Mouse (Mus musculus) hindbrain, embryonic 11.5 days (tissue): ENCODE measurements around the gene Ube2v1. TPM values are rescaled to one million over a fixed set of nuclear protein-coding genes. Genes with fewer than 3 reads are reported as not detected.

ENCODE experiments used
- ATAC-seq: fragments of 200-750 bp; cut with Nextera tagmentation; 2 replicates; pipeline ENCODE4 v1.8.0; 2017; ENCODE audit warnings: mild to moderate bottlenecking, moderate TSS enrichment, moderate library complexity; ENCODE audit not compliant: low FRiP score
- DNase-seq: peaks from one replicate; pipeline ENCODE4 v3.0.0-alpha.2; 2015; ENCODE audit warnings: low spot score
- H3K27ac ChIP-seq: fragments of 300-500 bp; sonication (generic); 2 replicates; pipeline ENCODE4 v1.5.1; 2014; ENCODE audit warnings: mild to moderate bottlenecking, low read depth, low read length
- H3K27me3 ChIP-seq: fragments of 300-500 bp; sonication (generic); 2 replicates; pipeline ENCODE4 v1.6.1; 2014; ENCODE audit warnings: mild to moderate bottlenecking, low read length, moderate library complexity, mixed read lengths; ENCODE audit not compliant: control insufficient read depth, insufficient read depth
- H3K36me3 ChIP-seq: fragments of 300-500 bp; sonication (generic); 2 replicates; pipeline ENCODE4 v1.6.1; 2014; ENCODE audit warnings: mild to moderate bottlenecking, low read length, moderate library complexity, mixed read lengths; ENCODE audit not compliant: control insufficient read depth, insufficient read depth
- H3K4me1 ChIP-seq: fragments of 300-500 bp; sonication (generic); replicated peaks from 2 replicates; pipeline ENCODE4 v1.6.1; 2014; ENCODE audit warnings: low read length, mixed read lengths; ENCODE audit not compliant: control insufficient read depth, insufficient read depth
- H3K4me2 ChIP-seq: fragments of 300-500 bp; sonication (generic); replicated peaks from 2 replicates; pipeline ENCODE4 v1.6.1; 2014; ENCODE audit warnings: mild to moderate bottlenecking, low read depth, low read length
- H3K4me3 ChIP-seq: fragments of 300-500 bp; sonication (generic); 2 replicates; pipeline ENCODE4 v1.5.1; 2014; ENCODE audit warnings: low read depth, low read length
- H3K9ac ChIP-seq: fragments of 300-500 bp; sonication (generic); 2 replicates; pipeline ENCODE4 v1.6.1; 2014; ENCODE audit warnings: low read depth, low read length
- H3K9me3 ChIP-seq: fragments of 300-500 bp; sonication (generic); 2 replicates; pipeline ENCODE4 v1.6.1; 2016; ENCODE audit warnings: low read length; ENCODE audit not compliant: control insufficient read depth
- WGBS: fragments of 180-500 bp; shearing (Covaris S2); extraction: QIAGEN DNeasy Blood & Tissue Kit; methylation state at CpG from one replicate; pipeline ENCODE4 v1.1.7; 2014; 5-methylcytosine and 5-hydroxymethylcytosine counted together
- polyA plus RNA-seq: library from polyadenylated mRNA; unstranded; fragments of >200 nt; fragmentation: Nextera tagmentation; extraction: Ambion mirVana; gene quantifications from 2 replicates; pipeline ENCODE4 v1.2.1, GENCODE M21; 2014

The Ube2v1 gene
- polyA plus RNA-seq, 1 experiment from 2014 or later = 237 TPM

- ATAC-seq (no peak), DNase-seq (no peak)
- Histone ChIP-seq H3K27me3 (no peaks in the 10 kb centered on the region), H3K36me3 (no peaks in the 10 kb centered on the region), H3K27ac (no peak overlapping the region; the same call in 1 of the 2 replicates), H3K4me3 (no peak overlapping the region), H3K4me2 (no peak overlapping the region), H3K9ac (no peak overlapping the region), H3K9me3 (no peaks in the 10 kb centered on the region), H3K4me1 (no peaks in the 10 kb centered on the region; the same call in none of the 2 replicates)
- WGBS = 45% methylated on average over 10 of the region's 10 CpGs
Observed at GRCm38 (mm10) chr2:167583161-167583952, 48.5 kb downstream of the Ube2v1 start.

GRCm38 (mm10) chr2:167578521-167578920, 53.4 kb downstream of the Ube2v1 start:
- Histone ChIP-seq H3K4me3 (no peak overlapping the region), H3K9me3 (no peaks in the 10 kb centered on the region), H3K27me3 (no peaks in the 10 kb centered on the region), H3K27ac (no peak overlapping the region), H3K9ac (no peak overlapping the region), H3K4me1 (no peaks in the 10 kb centered on the region; the same call in 1 of the 2 replicates), H3K36me3 (no peaks in the 10 kb centered on the region), H3K4me2 (no peak overlapping the region)
- ATAC-seq = no peak
- 42% methylated on average over 5 of the region's 5 CpGs for WGBS
- no peak for DNase-seq

DNA sequence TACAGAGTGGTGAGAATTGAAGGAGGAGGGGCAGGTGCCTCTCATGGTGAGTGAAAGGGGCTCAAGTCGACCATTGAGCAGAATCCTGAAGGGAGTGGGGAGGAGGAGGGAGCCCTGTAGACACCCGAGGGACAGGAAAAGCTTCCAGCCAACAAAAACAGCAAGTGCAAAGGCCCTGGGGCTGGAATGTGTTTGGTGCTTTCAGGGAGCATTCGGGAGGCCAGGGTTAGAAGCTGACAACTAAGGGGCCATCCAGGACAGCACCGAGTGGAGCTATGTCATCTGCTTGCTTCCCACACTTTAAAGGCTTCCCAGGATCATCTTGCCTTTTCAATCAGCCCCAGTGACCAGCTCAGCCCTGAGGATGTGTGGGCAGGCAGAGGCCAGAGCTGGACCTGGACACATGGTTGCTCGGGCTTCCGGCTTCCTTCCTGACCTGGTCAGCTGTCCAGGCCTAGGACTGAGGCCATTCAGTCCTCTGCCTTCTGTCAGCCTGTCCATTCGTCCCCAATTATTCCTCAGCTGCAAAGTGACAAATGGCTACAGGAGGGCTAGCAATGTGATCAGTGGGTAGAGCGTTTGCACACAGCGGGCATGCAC, 54.6 kb downstream of the Ube2v1 start:
- WGBS = 75% methylated on average over 9 of the region's 9 CpGs
- H3K4me3 ChIP-seq = no peak overlapping the region
- H3K4me2 ChIP-seq = no peak overlapping the region
- ATAC-seq (no peak), DNase-seq (no peak)
- H3K27ac ChIP-seq = no peak overlapping the region
- H3K9me3 ChIP-seq = no peaks in the 10 kb centered on the region
- no peaks in the 10 kb centered on the region for H3K4me1 ChIP-seq
- no peak overlapping the region for H3K9ac ChIP-seq
- no peaks in the 10 kb centered on the region for H3K36me3 ChIP-seq
- no peaks in the 10 kb centered on the region for H3K27me3 ChIP-seq

DNA sequence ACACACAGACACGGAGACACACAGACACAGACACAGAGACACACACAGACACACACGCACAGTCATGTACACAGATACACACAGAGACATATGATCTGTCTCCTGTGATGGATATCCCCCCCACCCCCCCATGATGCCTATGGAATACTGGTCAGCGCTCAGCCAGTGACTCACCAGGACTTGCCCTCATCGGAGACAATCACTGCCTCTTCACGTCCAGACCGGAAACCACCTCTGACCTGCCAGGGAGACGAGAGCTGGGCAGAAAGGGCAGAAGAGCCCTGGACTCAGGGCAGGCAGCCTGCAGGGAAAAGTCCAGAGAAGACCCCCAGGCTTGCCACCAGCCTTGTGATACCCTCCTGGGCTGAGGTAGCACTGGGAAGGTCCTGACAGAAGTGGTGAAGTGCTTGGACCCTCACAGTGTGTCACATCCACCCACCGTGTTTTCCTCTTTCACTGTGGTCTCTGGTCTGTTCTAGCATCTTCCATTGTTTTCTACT, 55.7 kb downstream of the Ube2v1 start:
- 79% methylated on average over 8 of the region's 8 CpGs for WGBS

DNA sequence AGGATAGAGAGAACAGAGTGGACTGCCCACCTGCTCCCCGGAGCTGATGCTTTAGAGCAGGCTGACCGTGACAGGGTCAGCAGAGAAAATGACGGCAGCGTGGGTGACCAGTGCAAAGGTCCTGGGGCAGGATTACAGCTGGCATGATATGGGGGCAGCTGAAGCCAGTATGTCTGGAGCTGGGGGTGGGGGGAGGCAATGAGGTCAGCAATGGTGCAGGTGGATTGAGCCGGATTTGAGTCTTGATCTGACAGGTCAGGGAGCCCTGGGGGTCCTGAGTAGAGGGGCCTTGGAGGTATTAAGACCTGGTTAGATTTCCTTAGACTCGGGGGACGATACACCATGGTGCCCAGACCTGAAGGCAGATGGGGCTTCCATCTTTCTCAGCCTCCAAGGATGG, 56.3 kb downstream of the Ube2v1 start:
- no peak overlapping the region for H3K4me3 ChIP-seq
- no peak overlapping the region for H3K27ac ChIP-seq
- no peaks in the 10 kb centered on the region for H3K27me3 ChIP-seq
- DNase-seq = no peak
- no peak for ATAC-seq
- H3K36me3 ChIP-seq = no peaks in the 10 kb centered on the region
- no peak overlapping the region for H3K4me2 ChIP-seq
- H3K9ac ChIP-seq = no peak overlapping the region
- no peaks in the 10 kb centered on the region for H3K9me3 ChIP-seq
- WGBS = 85% methylated on average over 7 of the region's 7 CpGs
- H3K4me1 ChIP-seq = no peaks in the 10 kb centered on the region

More for the DNA sequence above, 55.7 kb downstream of the Ube2v1 start:
- ATAC-seq (no peak), DNase-seq (no peak)
- Histone ChIP-seq H3K4me1 (no peaks in the 10 kb centered on the region), H3K36me3 (no peaks in the 10 kb centered on the region), H3K27me3 (no peaks in the 10 kb centered on the region), H3K9ac (no peak overlapping the region), H3K9me3 (no peaks in the 10 kb centered on the region), H3K4me2 (no peak overlapping the region), H3K27ac (no peak overlapping the region), H3K4me3 (no peak overlapping the region)

DNA sequence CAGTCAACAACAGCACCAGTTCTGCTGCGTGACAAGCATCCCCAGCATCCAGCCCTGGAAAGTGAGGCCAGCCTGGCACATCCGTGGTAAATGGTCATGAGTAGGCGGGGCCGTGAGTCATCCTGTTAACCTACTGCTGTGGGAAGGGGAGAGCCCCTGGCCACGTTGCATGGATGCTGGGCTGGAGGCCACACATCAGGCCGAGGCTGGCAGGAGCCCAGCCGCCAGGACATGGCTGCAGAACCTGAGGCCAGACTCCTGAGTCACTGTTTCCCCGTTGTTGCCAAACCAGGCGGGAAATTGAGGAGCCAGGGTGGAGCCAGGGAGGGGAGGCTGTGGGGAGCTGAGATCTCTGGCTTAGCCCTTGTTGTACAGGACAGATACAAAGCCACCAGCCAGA, 57.1 kb downstream of the Ube2v1 start:
- no peak overlapping the region for H3K27ac ChIP-seq
- no peak overlapping the region for H3K4me2 ChIP-seq
- no peaks in the 10 kb centered on the region for H3K36me3 ChIP-seq
- H3K9me3 ChIP-seq = no peaks in the 10 kb centered on the region
- WGBS = 73% methylated on average over 9 of the region's 9 CpGs
- H3K4me1 ChIP-seq = no peaks in the 10 kb centered on the region
- no peaks in the 10 kb centered on the region for H3K27me3 ChIP-seq
- no peak for ATAC-seq
- no peak overlapping the region for H3K4me3 ChIP-seq
- H3K9ac ChIP-seq = no peak overlapping the region
- no peak for DNase-seq

DNA sequence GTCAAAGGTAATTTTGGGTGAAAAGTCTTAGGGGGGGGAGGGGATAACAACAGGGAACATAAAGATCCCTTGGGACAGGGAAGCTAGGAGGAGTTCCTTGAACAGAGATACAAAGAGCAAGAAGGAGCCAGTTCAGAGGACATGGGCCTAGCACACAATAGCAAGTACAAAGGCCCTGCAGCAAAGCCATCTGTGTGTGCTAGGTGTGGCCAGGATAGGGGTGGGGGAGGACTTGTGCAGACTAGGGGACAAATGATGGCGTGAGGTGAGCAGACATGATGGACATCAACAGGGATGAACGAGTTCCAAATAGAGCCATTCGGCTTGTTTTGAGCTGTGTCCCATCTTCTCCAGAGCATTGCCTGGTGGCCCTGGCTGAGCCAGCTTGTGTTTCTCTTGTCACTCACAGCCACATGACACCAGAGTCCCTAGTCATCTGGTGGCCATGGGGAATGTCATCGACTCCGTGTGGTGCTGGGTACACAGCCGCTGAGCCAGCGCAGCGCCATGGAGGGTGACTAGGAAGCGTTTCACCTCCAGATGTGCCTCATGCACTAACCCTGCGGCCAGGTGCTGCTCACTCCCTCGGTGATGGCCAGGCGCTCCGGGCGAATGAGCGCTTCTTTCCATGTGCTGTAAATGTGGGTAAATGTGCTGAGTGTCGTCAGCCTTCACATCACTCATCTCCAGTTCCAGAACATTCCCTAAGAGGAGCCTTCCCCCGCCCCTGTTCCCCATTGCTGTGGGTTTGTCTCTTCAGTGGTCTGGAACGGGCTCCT, 60.3 kb downstream of the Ube2v1 start:
- no peaks in the 10 kb centered on the region for H3K36me3 ChIP-seq
- H3K4me3 ChIP-seq = no peak overlapping the region
- ATAC-seq (no peak), DNase-seq (no peak)
- no peaks in the 10 kb centered on the region for H3K4me1 ChIP-seq
- no peak overlapping the region for H3K4me2 ChIP-seq
- no peaks in the 10 kb centered on the region for H3K27me3 ChIP-seq
- 81% methylated on average over 18 of the region's 18 CpGs for WGBS
- H3K9ac ChIP-seq = no peak overlapping the region
- H3K27ac ChIP-seq = no peak overlapping the region
- H3K9me3 ChIP-seq = no peaks in the 10 kb centered on the region

DNA sequence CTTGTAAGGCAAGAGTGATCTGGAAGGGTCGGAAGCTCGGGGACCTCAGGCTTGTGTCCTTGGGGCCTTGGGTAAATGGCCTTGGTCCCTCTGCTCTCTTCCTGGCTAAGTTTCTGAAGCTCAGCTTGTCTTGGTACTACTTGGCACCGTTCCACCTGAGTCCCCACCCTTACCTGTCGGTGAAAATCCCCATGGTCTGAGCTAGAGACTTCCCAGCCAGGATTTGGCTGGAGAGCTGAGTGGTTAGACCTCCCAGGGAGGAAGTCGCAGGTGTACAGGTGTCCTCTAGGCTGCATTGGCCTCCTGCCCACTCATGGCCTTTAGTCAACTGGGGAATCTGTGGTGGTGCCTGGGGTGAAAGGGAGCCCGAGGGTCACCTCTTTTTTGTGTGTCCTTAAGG, 61.1 kb downstream of the Ube2v1 start:
- H3K4me1 ChIP-seq = peaks cover under 1% of the 10 kb centered on the region; the same call in 1 of the 2 replicates
- H3K27me3 ChIP-seq = no peaks in the 10 kb centered on the region
- no peaks in the 10 kb centered on the region for H3K9me3 ChIP-seq
- DNase-seq = no peak
- no peak overlapping the region for H3K4me2 ChIP-seq
- no peak overlapping the region for H3K4me3 ChIP-seq
- no peak for ATAC-seq
- no peaks in the 10 kb centered on the region for H3K36me3 ChIP-seq
- 88% methylated on average over 6 of the region's 6 CpGs for WGBS
- H3K27ac ChIP-seq = no peak overlapping the region
- H3K9ac ChIP-seq = no peak overlapping the region
